Mouse (Mus musculus): ENCODE measurements around the gene Myl6b.

Myl6b gene

DNA sequence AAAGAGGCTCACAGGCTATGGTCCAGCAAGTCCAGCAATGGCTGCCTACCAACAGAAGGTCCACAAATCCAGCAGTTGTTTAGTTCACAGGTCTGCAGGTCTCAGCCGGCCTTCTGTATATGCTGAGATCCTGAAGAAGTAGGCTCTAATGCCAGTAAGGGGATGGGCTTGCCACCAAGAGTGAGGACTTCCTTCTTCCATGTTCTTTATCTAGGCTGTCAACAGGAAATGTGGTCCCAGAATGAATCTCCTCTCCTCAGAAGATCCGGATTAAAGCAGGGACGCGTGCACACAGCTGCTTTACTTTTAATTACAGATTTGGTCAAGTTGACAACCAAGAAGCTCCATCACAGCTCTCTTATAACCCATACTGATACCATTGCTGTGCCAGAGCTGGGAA, 53.1 kb downstream of the Myl6b start:
- DNase-seq (ENCODE audit: low spot score) = no peak

GRCm38 (mm10) chr10:128444354-128444753, 54.1 kb downstream of the Myl6b start:
- DNase-seq (ENCODE audit: low spot score) = no peak
